Mouse (Mus musculus): ENCODE measurements at regions not wholly inside any gene's neighbourhood (a gene's known extent, or its start where the extent isn't known, plus 50 kb on each side); places are given as distances from the start of the nearest gene placed in this dataset.

DNA sequence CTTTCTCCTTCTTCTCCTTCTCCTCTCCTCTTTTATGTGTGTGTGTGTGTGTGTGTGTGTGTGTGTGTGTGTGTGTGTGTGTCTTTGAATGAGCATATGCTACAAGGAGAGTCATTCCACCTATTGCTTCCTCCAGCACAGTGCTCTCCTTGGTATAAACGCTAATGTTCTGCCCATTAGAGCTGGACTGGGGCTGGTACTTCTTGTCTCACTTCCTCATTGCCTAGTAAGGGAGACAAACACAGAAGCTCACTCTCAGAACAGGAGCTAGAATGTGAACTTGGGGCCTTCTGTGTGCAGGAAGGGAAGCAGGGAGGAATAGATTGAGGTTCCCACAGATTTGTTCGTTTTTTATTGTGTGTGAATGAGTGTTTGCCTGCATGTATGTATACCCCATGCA lies 54.9 kb upstream of the Shb start:
- TF ChIP-seq CTCF (IDR thresholded peaks at IDR 0.05) (no peak), EP300 (IDR thresholded peaks at IDR 0.05) (no peak)
